18 mouse cellular contexts compared by ENCODE assay signal in genomic region chr9:67620945-67621344, GRCm38 (mm10).
DNase-seq lines count a peak whose midpoint lies in the region; ATAC-seq and TF ChIP-seq lines count a peak whose summit lies in the region.
"Had no signal": no experiment of that assay in that cellular context is flagged by ENCODE, and none has a peak within 500 bp of the region (broad histone marks: within the 10 kb centered on the region; RNA-seq: fewer than 3 reads in every experiment).

No protein-coding gene starts in this region.

- WGBS in embryonic facial prominence, embryonic 11.5 days: 26% methylated on average over 3 of the region's 3 CpGs
- WGBS in limb, embryonic 10.5 days: 35% methylated on average over 3 of the region's 3 CpGs
- WGBS in limb, embryonic 14.5 days: 14% methylated on average over 3 of the region's 3 CpGs
- 46% methylated on average over 3 of the region's 3 CpGs for WGBS in lung, postnatal 0 days

- no peak overlapping the region for H3K4me2 ChIP-seq in embryonic facial prominence, embryonic 11.5 days (ENCODE audit: low read depth, low read length)
- no peak overlapping the region for H3K4me2 ChIP-seq in limb, embryonic 14.5 days (replicated peaks; ENCODE audit: low read depth, low read length, severe bottlenecking)
- H3K4me2 ChIP-seq in lung, postnatal 0 days (replicated peaks; ENCODE audit: low read depth, low read length): no peak overlapping the region
- H3K4me2 ChIP-seq: forebrain, embryonic 13.5 days; heart, embryonic 12.5 days; hindbrain, embryonic 14.5 days had no signal

- no peaks in the 10 kb centered on the region for H3K36me3 ChIP-seq in embryonic facial prominence, embryonic 11.5 days (replicated peaks; ENCODE audit: control insufficient read depth, insufficient read depth, low read depth, low read length)
- H3K36me3 ChIP-seq in limb, embryonic 10.5 days: no peaks in the 10 kb centered on the region
- H3K36me3 ChIP-seq in limb, embryonic 14.5 days (ENCODE audit: control insufficient read depth, insufficient read depth, low read length): no peaks in the 10 kb centered on the region
- H3K36me3 ChIP-seq in lung, postnatal 0 days (ENCODE audit: insufficient read depth, low read length): no peaks in the 10 kb centered on the region
- H3K36me3 ChIP-seq: heart, embryonic 12.5 days; hindbrain, embryonic 10.5 days had no signal

- DNase-seq in embryo, embryonic 10.5 days (ENCODE audit: low spot score): peak; percentile 38
- no peak for DNase-seq in embryo, embryonic 10 days (ENCODE audit: low spot score)
- DNase-seq in embryonic facial prominence, embryonic 11.5 days (ENCODE audit: low spot score): peak; percentile 72
- no peak for DNase-seq in limb, embryonic 10.5 days (ENCODE audit: low spot score)
- DNase-seq in limb, embryonic 14.5 days (ENCODE audit: low spot score): no peak
- DNase-seq in lung, postnatal 0 days (ENCODE audit: low spot score): no peak
- no peak for DNase-seq in kidney, postnatal 4 days
- DNase-seq: adrenal gland, postnatal 10 days; cerebellum, adult 11 months; cerebellum, adult 9-10 months; cerebellum, postnatal 25 days; forebrain, postnatal 0 days; gastrocnemius, adult 2 months; gastrocnemius, postnatal 25 days had no signal

- no peak for TF ChIP-seq POLR2A in limb, embryonic 14.5 days (IDR thresholded peaks at IDR 0.05; ENCODE audit: borderline replicate concordance, extremely low read depth, insufficient read depth, insufficient read length)

- no peak for ATAC-seq in embryonic facial prominence, embryonic 11.5 days (replicated peaks; ENCODE audit: insufficient number of reproducible peaks, low FRiP score, low TSS enrichment, low read depth)
- ATAC-seq in limb, embryonic 14.5 days (ENCODE audit: low FRiP score, low read depth): peak; percentile 60; the same call in 1 of the 2 replicates
- ATAC-seq in lung, postnatal 0 days: no peak
- ATAC-seq: forebrain, embryonic 13.5 days; forebrain, postnatal 0 days had no signal

- no peaks in the 10 kb centered on the region for H3K27me3 ChIP-seq in embryonic facial prominence, embryonic 11.5 days (ENCODE audit: control insufficient read depth, insufficient read depth, low read length)
- no peaks in the 10 kb centered on the region for H3K27me3 ChIP-seq in limb, embryonic 10.5 days (ENCODE audit: low read depth, poor library complexity, severe bottlenecking)
- no peaks in the 10 kb centered on the region for H3K27me3 ChIP-seq in limb, embryonic 14.5 days (ENCODE audit: control insufficient read depth, insufficient read depth, low read length)
- H3K27me3 ChIP-seq in lung, postnatal 0 days (replicated peaks; ENCODE audit: insufficient read depth, low read length): no peaks in the 10 kb centered on the region
- H3K27me3 ChIP-seq: forebrain, embryonic 13.5 days had no signal

- no peak overlapping the region for H3K27ac ChIP-seq in embryonic facial prominence, embryonic 11.5 days (replicated peaks; ENCODE audit: low read depth, low read length)
- H3K27ac ChIP-seq in limb, embryonic 10.5 days: peak overlapping the region; percentile 61; the same call in 1 of the 2 replicates
- no peak overlapping the region for H3K27ac ChIP-seq in limb, embryonic 14.5 days (replicated peaks; ENCODE audit: low read depth, low read length)
- H3K27ac ChIP-seq in lung, postnatal 0 days (ENCODE audit: low read length): no peak overlapping the region
- H3K27ac ChIP-seq: forebrain, embryonic 13.5 days; gastrocnemius, adult 2 months; hindbrain, embryonic 10.5 days; hindbrain, embryonic 14.5 days had no signal

- no peak for TF ChIP-seq CTCF in lung, postnatal 0 days (IDR thresholded peaks at IDR 0.05)

- no peak overlapping the region for H3K4me3 ChIP-seq in embryonic facial prominence, embryonic 11.5 days (ENCODE audit: low read depth, low read length)
- no peak overlapping the region for H3K4me3 ChIP-seq in limb, embryonic 10.5 days
- no peak overlapping the region for H3K4me3 ChIP-seq in limb, embryonic 14.5 days (replicated peaks; ENCODE audit: low read length)
- H3K4me3 ChIP-seq in lung, postnatal 0 days (ENCODE audit: low read depth, low read length): no peak overlapping the region
- H3K4me3 ChIP-seq: forebrain, embryonic 13.5 days; gastrocnemius, adult 2 months; heart, embryonic 12.5 days; hindbrain, embryonic 10.5 days had no signal

- H3K4me1 ChIP-seq in embryonic facial prominence, embryonic 11.5 days (ENCODE audit: control insufficient read depth, insufficient read depth, low read length): no peaks in the 10 kb centered on the region
- peaks cover 62% of the 10 kb centered on the region for H3K4me1 ChIP-seq in limb, embryonic 10.5 days
- peaks cover 30% of the 10 kb centered on the region for H3K4me1 ChIP-seq in limb, embryonic 14.5 days (ENCODE audit: control insufficient read depth, insufficient read depth, low read length)
- no peaks in the 10 kb centered on the region for H3K4me1 ChIP-seq in lung, postnatal 0 days (ENCODE audit: insufficient read depth, low read depth, low read length)

- no peak overlapping the region for H3K9ac ChIP-seq in embryonic facial prominence, embryonic 11.5 days (replicated peaks; ENCODE audit: low read length)
- no peak overlapping the region for H3K9ac ChIP-seq in limb, embryonic 14.5 days (ENCODE audit: low read depth, low read length, severe bottlenecking)
- no peak overlapping the region for H3K9ac ChIP-seq in lung, postnatal 0 days (replicated peaks; ENCODE audit: low read depth)
- H3K9ac ChIP-seq: forebrain, embryonic 13.5 days; forebrain, postnatal 0 days; heart, embryonic 12.5 days; hindbrain, embryonic 14.5 days had no signal

- no peak for TF ChIP-seq EP300 in lung, postnatal 0 days (IDR thresholded peaks at IDR 0.05)

- H3K9me3 ChIP-seq in embryonic facial prominence, embryonic 11.5 days (replicated peaks; ENCODE audit: control insufficient read depth, low read length): no peaks in the 10 kb centered on the region
- no peaks in the 10 kb centered on the region for H3K9me3 ChIP-seq in limb, embryonic 10.5 days (replicated peaks)
- H3K9me3 ChIP-seq in limb, embryonic 14.5 days (ENCODE audit: control insufficient read depth, low read length): no peaks in the 10 kb centered on the region
- H3K9me3 ChIP-seq in lung, postnatal 0 days (ENCODE audit: low read length): no peaks in the 10 kb centered on the region
- H3K9me3 ChIP-seq: forebrain, embryonic 13.5 days; heart, embryonic 12.5 days; hindbrain, embryonic 10.5 days had no signal

Comparison
In these comparisons a context has a peak if more than half of its experiments do, and no peak if none do; other contexts are left out.
1. DNase-seq: peak in embryo, embryonic 10.5 days (single experiment) and embryonic facial prominence, embryonic 11.5 days (single experiment); none in embryo, embryonic 10 days (single experiment), limb, embryonic 10.5 days (single experiment), limb, embryonic 14.5 days (single experiment), lung, postnatal 0 days (single experiment) and kidney, postnatal 4 days (0 of 2).